Mouse (Mus musculus): Measurements from ENCODE around the gene Ptpn14.

DNA sequence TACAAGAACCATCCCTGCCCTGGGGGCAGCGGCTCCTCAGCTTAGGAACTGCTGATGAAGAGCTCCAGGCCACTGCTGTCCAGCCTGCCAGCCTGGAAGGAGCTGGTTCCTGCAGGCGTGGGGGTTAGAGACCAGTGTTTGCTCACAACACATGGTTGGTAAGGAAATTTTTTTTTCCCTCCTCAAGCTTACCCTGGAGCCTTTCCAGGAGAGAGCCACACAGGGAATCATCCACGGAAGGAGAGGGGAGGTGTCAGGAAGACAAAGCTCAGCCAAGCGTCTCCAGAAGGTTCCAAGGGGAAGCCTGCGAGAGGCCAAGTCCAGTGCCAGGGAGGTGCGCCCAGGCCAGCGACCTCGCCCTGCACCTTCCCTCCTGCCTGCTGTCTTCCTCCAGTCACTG is 151.9 kb downstream of the Ptpn14 start:
- TF ChIP-seq CTCF (IDR thresholded peaks at IDR 0.05; ENCODE audit: borderline replicate concordance, control insufficient read depth, extremely low read depth, insufficient read depth, low read length, poor library complexity) (no peak), POLR2A (IDR thresholded peaks at IDR 0.05; ENCODE audit: control insufficient read depth, extremely low read depth, insufficient read depth, low read length, poor library complexity) (no peak)

All from thymus, adult 2 months (tissue).